Mouse (Mus musculus) midbrain, embryonic 11.5 days (tissue): ENCODE results near the gene Podnl1. TPM values are rescaled to one million over a fixed set of nuclear protein-coding genes. Genes with fewer than 3 reads are reported as not detected.

Experiments
- ATAC-seq: fragments of 200-750 bp; cut with Nextera tagmentation; 2 replicates; pipeline ENCODE4 v1.8.0; 2017; ENCODE audit warnings: moderate TSS enrichment, moderate library complexity; ENCODE audit not compliant: low FRiP score
- DNase-seq: peaks from one replicate; pipeline ENCODE4 v3.0.0; 2015; ENCODE audit warnings: low spot score; ENCODE audit errors: missing footprints
- H3K27ac ChIP-seq: fragments of 300-500 bp; sonication (generic); 2 replicates; pipeline ENCODE4 v1.5.1; 2014; ENCODE audit warnings: low read depth, low read length
- H3K27me3 ChIP-seq: fragments of 300-500 bp; sonication (generic); 2 replicates; pipeline ENCODE4 v1.6.1; 2014; ENCODE audit warnings: mild to moderate bottlenecking, low read length, moderate library complexity, mixed read lengths; ENCODE audit not compliant: control insufficient read depth, insufficient read depth
- H3K36me3 ChIP-seq: fragments of 300-500 bp; sonication (generic); 2 replicates; pipeline ENCODE4 v1.6.1; 2014; ENCODE audit warnings: mild to moderate bottlenecking, low read length, moderate library complexity, mixed read lengths; ENCODE audit not compliant: control insufficient read depth, insufficient read depth
- H3K4me1 ChIP-seq: fragments of 300-500 bp; sonication (generic); 2 replicates; pipeline ENCODE4 v1.6.1; 2014; ENCODE audit warnings: low read length; ENCODE audit not compliant: control insufficient read depth, insufficient read depth
- H3K4me2 ChIP-seq: fragments of 300-500 bp; sonication (generic); 2 replicates; pipeline ENCODE4 v1.6.1; 2014; ENCODE audit warnings: mild to moderate bottlenecking, moderate library complexity
- H3K4me3 ChIP-seq: fragments of 300-500 bp; sonication (generic); 2 replicates; pipeline ENCODE4 v1.5.1; 2014; ENCODE audit warnings: low read depth, low read length
- H3K9ac ChIP-seq: fragments of 300-500 bp; sonication (generic); 2 replicates; pipeline ENCODE4 v1.6.1; 2014; ENCODE audit warnings: low read length
- H3K9me3 ChIP-seq: fragments of 300-500 bp; sonication (generic); 2 replicates; pipeline ENCODE4 v1.6.1; 2016; ENCODE audit warnings: low read length; ENCODE audit not compliant: control insufficient read depth
- WGBS: fragments of 180-500 bp; shearing (Covaris S2); extraction: QIAGEN DNeasy Blood & Tissue Kit; methylation state at CpG from one replicate; pipeline ENCODE4 v1.1.7; 2014; 5-methylcytosine and 5-hydroxymethylcytosine counted together
- polyA plus RNA-seq: library from polyadenylated mRNA; unstranded; fragments of >200 nt; fragmentation: Nextera tagmentation; extraction: Ambion mirVana; gene quantifications from 2 replicates; pipeline ENCODE4 v1.2.1, GENCODE M21; 2014

Podnl1 gene
- polyA plus RNA-seq, 1 experiment from 2014 or later, result 0.25 TPM

- 93% methylated on average over 4 of the region's 4 CpGs for WGBS
- no peak for ATAC-seq
- Histone ChIP-seq H3K9me3 (no peaks in the 10 kb centered on the region), H3K27me3 (no peaks in the 10 kb centered on the region), H3K4me3 (no peak overlapping the region), H3K27ac (no peak overlapping the region), H3K4me1 (no peaks in the 10 kb centered on the region), H3K9ac (no peak overlapping the region), H3K4me2 (no peak overlapping the region), H3K36me3 (peaks cover 32% of the 10 kb centered on the region)
- no peak for DNase-seq
These were observed 15.0 kb downstream of the Podnl1 start for GRCm38 (mm10) chr8:84140838-84141237.

GRCm38 (mm10) chr8:84144636-84145245 lies 19.0 kb downstream of the Podnl1 start:
- Histone ChIP-seq H3K36me3 (peaks cover 16% of the 10 kb centered on the region), H3K4me3 (no peak overlapping the region), H3K9me3 (no peaks in the 10 kb centered on the region), H3K4me1 (peaks cover 10% of the 10 kb centered on the region), H3K9ac (no peak overlapping the region), H3K27ac (no peak overlapping the region), H3K4me2 (no peak overlapping the region), H3K27me3 (no peaks in the 10 kb centered on the region)
- WGBS, result 96% methylated on average over 8 of the region's 8 CpGs
- ATAC-seq (no peak), DNase-seq (no peak)

- H3K36me3 ChIP-seq, result peaks cover 10% of the 10 kb centered on the region
- H3K9ac ChIP-seq, result peak overlapping the region; percentile 87
- H3K4me3 ChIP-seq, result peak overlapping the region; percentile 69
- H3K4me1 ChIP-seq, result peaks cover 10% of the 10 kb centered on the region
- H3K27me3 ChIP-seq, result no peaks in the 10 kb centered on the region
- WGBS, result 10% methylated on average over 14 of the region's 14 CpGs
- no peaks in the 10 kb centered on the region for H3K9me3 ChIP-seq
- H3K4me2 ChIP-seq, result peak overlapping the region; percentile 88
- ATAC-seq, result no peak; the same call in none of the 2 replicates
- H3K27ac ChIP-seq, result no peak overlapping the region
- DNase-seq, result no peak
These were observed 21.6 kb downstream of the Podnl1 start for GRCm38 (mm10) chr8:84147324-84147766.

GRCm38 (mm10) chr8:84147769-84148530 lies 22.2 kb downstream of the Podnl1 start, which contains the start of the genes Cc2d1a and 4930432K21Rik:
Gene Cc2d1a, minus strand, starts transcription at chr8:84147936.
Gene 4930432K21Rik, plus strand, starts transcription at chr8:84148025.
- H3K27ac ChIP-seq, result no peak within 1 kb of the TSS
- H3K9me3 ChIP-seq, result no peaks in the 10 kb centered on the region
- peak within 1 kb of the TSS; percentile 69 for H3K4me3 ChIP-seq
- H3K36me3 ChIP-seq, result peaks cover 10% of the 10 kb centered on the region
- ATAC-seq (peak; percentile 95), DNase-seq (peak; percentile 98)
- peak within 1 kb of the TSS; percentile 88 for H3K4me2 ChIP-seq
- 16% methylated on average over 49 of the region's 49 CpGs for WGBS
- peak within 1 kb of the TSS; percentile 87 for H3K9ac ChIP-seq
- H3K27me3 ChIP-seq, result no peaks in the 10 kb centered on the region
- peaks cover 10% of the 10 kb centered on the region for H3K4me1 ChIP-seq

GRCm38 (mm10) chr8:84148531-84148850 lies 22.7 kb downstream of the Podnl1 start:
- Histone ChIP-seq H3K36me3 (peaks cover 5% of the 10 kb centered on the region), H3K27me3 (no peaks in the 10 kb centered on the region), H3K9ac (no peak overlapping the region), H3K4me2 (peak overlapping the region; percentile 88), H3K27ac (no peak overlapping the region), H3K9me3 (no peaks in the 10 kb centered on the region), H3K4me1 (peaks cover 10% of the 10 kb centered on the region), H3K4me3 (no peak overlapping the region)
- ATAC-seq, result peak; percentile 19; the same call in 1 of the 2 replicates
- 89% methylated on average over 5 of the region's 5 CpGs for WGBS
- DNase-seq, result no peak

GRCm38 (mm10) chr8:84149181-84149580 lies 23.4 kb downstream of the Podnl1 start:
- Histone ChIP-seq H3K9me3 (no peaks in the 10 kb centered on the region), H3K4me2 (no peak overlapping the region), H3K4me3 (no peak overlapping the region), H3K27me3 (no peaks in the 10 kb centered on the region), H3K27ac (no peak overlapping the region), H3K9ac (no peak overlapping the region), H3K36me3 (no peaks in the 10 kb centered on the region), H3K4me1 (peaks cover 10% of the 10 kb centered on the region)
- 82% methylated on average over 3 of the region's 3 CpGs for WGBS
- DNase-seq, result no peak
- ATAC-seq, result no peak

- H3K27ac ChIP-seq, result no peak overlapping the region
- H3K27me3 ChIP-seq, result no peaks in the 10 kb centered on the region
- H3K4me2 ChIP-seq, result no peak overlapping the region
- H3K36me3 ChIP-seq, result no peaks in the 10 kb centered on the region
- no peak overlapping the region for H3K4me3 ChIP-seq
- no peaks in the 10 kb centered on the region for H3K9me3 ChIP-seq
- DNase-seq, result no peak
- no peak for ATAC-seq
- H3K4me1 ChIP-seq, result no peaks in the 10 kb centered on the region
- no peak overlapping the region for H3K9ac ChIP-seq
- 91% methylated on average over 4 of the region's 4 CpGs for WGBS
These were observed 31.8 kb downstream of the Podnl1 start for GRCm38 (mm10) chr8:84157620-84158019.

- Histone ChIP-seq H3K4me1 (no peaks in the 10 kb centered on the region), H3K4me3 (no peak overlapping the region), H3K27me3 (no peaks in the 10 kb centered on the region), H3K9me3 (no peaks in the 10 kb centered on the region), H3K27ac (no peak overlapping the region), H3K4me2 (no peak overlapping the region), H3K9ac (no peak overlapping the region), H3K36me3 (peaks cover 10% of the 10 kb centered on the region; the same call in 1 of the 2 replicates)
- 87% methylated on average over 2 of the region's 2 CpGs for WGBS
- ATAC-seq (no peak), DNase-seq (no peak)
These were observed 41.9 kb downstream of the Podnl1 start for GRCm38 (mm10) chr8:84167696-84168095.

- DNase-seq (no peak), ATAC-seq (no peak)
- Histone ChIP-seq H3K4me2 (no peak overlapping the region), H3K27ac (no peak overlapping the region), H3K27me3 (no peaks in the 10 kb centered on the region), H3K9ac (no peak overlapping the region), H3K4me1 (no peaks in the 10 kb centered on the region), H3K4me3 (no peak overlapping the region), H3K36me3 (peaks cover 22% of the 10 kb centered on the region), H3K9me3 (no peaks in the 10 kb centered on the region)
- WGBS, result 92% methylated on average over 5 of the region's 5 CpGs
These were observed 44.3 kb downstream of the Podnl1 start for GRCm38 (mm10) chr8:84170096-84170495.
